7 mouse cellular contexts compared by ENCODE assay signal in genomic region chr7:46179431-46180275, GRCm38 (mm10). TPM values are rescaled to one million over a fixed set of nuclear protein-coding genes. Genes with fewer than 3 reads are reported as not detected.
DNase-seq lines count a peak whose midpoint lies in the region; ATAC-seq lines count a peak whose summit lies in the region.

TSS of gene Abcc8 (minus strand) at chr7:46180033.

- WGBS in intestine, embryonic 16.5 days, result 1% methylated on average over 62 of the region's 75 CpGs
- WGBS in liver, embryonic 16.5 days (ENCODE audit: insufficient replicate concordance), result 1% methylated on average over 71 of the region's 75 CpGs
- 1% methylated on average over 68 of the region's 75 CpGs for WGBS in stomach, embryonic 16.5 days

- H3K9ac ChIP-seq in intestine, embryonic 16.5 days (ENCODE audit: low read depth, low read length), result peak within 1 kb of the TSS; percentile 26; the same call in 1 of the 2 replicates
- no peak within 1 kb of the TSS for H3K9ac ChIP-seq in liver, embryonic 16.5 days (ENCODE audit: low read depth, low read length)
- peak within 1 kb of the TSS; percentile 61 for H3K9ac ChIP-seq in stomach, embryonic 16.5 days (ENCODE audit: low read length)

- no peaks in the 10 kb centered on the region for H3K9me3 ChIP-seq in intestine, embryonic 16.5 days (ENCODE audit: control insufficient read depth, low read length)
- no peaks in the 10 kb centered on the region for H3K9me3 ChIP-seq in liver, embryonic 16.5 days (replicated peaks; ENCODE audit: control insufficient read depth, low read length)
- no peaks in the 10 kb centered on the region for H3K9me3 ChIP-seq in stomach, embryonic 16.5 days (replicated peaks; ENCODE audit: control insufficient read depth, low read length)

- no peak within 1 kb of the TSS for H3K27ac ChIP-seq in intestine, embryonic 16.5 days (ENCODE audit: low read length)
- no peak within 1 kb of the TSS for H3K27ac ChIP-seq in liver, embryonic 16.5 days (ENCODE audit: low read length)
- H3K27ac ChIP-seq in stomach, embryonic 16.5 days (ENCODE audit: low read length), result no peak within 1 kb of the TSS

- H3K36me3 ChIP-seq in intestine, embryonic 16.5 days (ENCODE audit: control insufficient read depth, insufficient read depth, low read length), result no peaks in the 10 kb centered on the region
- no peaks in the 10 kb centered on the region for H3K36me3 ChIP-seq in liver, embryonic 16.5 days (ENCODE audit: control insufficient read depth, insufficient read depth)
- no peaks in the 10 kb centered on the region for H3K36me3 ChIP-seq in stomach, embryonic 16.5 days (ENCODE audit: control insufficient read depth, insufficient read depth, low read length)

- ATAC-seq in intestine, embryonic 16.5 days, result peak; percentile 72
- no peak for ATAC-seq in liver, embryonic 16.5 days (ENCODE audit: low read depth)
- peak; percentile 52 for ATAC-seq in stomach, embryonic 16.5 days (ENCODE audit: insufficient read depth, low FRiP score)
- ATAC-seq in granulocyte monocyte progenitor cell, adult 5-6 weeks (replicated peaks; ENCODE audit: poor library complexity, severe bottlenecking), result no peak

- 0 out of 2 replicates have a peak, but pooled peaks cover 4% of the 10 kb centered on the region for H3K4me1 ChIP-seq in intestine, embryonic 16.5 days (ENCODE audit: control insufficient read depth, insufficient read depth, low read length)
- H3K4me1 ChIP-seq in liver, embryonic 16.5 days (ENCODE audit: control insufficient read depth, low read depth, low read length), result no peaks in the 10 kb centered on the region
- no peaks in the 10 kb centered on the region for H3K4me1 ChIP-seq in stomach, embryonic 16.5 days (ENCODE audit: control insufficient read depth, insufficient read depth, low read length)

- H3K4me3 ChIP-seq in intestine, embryonic 16.5 days (ENCODE audit: low read length), result peak within 1 kb of the TSS; percentile 45
- peak within 1 kb of the TSS; percentile 21; the same call in 1 of the 2 replicates for H3K4me3 ChIP-seq in liver, embryonic 16.5 days (ENCODE audit: low read depth, low read length)
- peak within 1 kb of the TSS; percentile 48 for H3K4me3 ChIP-seq in stomach, embryonic 16.5 days (replicated peaks; ENCODE audit: low read length)

- H3K27me3 ChIP-seq in intestine, embryonic 16.5 days (replicated peaks; ENCODE audit: control insufficient read depth, insufficient read depth, low read length), result peaks cover 25% of the 10 kb centered on the region
- peaks cover 32% of the 10 kb centered on the region for H3K27me3 ChIP-seq in liver, embryonic 16.5 days (ENCODE audit: control insufficient read depth, insufficient read depth, low read depth, low read length)
- peaks cover 10% of the 10 kb centered on the region; the same call in 1 of the 2 replicates for H3K27me3 ChIP-seq in stomach, embryonic 16.5 days (ENCODE audit: control insufficient read depth, insufficient read depth, low read length)

- peak; percentile 41 for DNase-seq in R1 (ENCODE audit: low read depth, low spot score)
- peak; percentile 59 to 78 for DNase-seq in cerebellum, adult 18-20 months
- peak; percentile 15 to 68 for DNase-seq in frontal cortex, adult 2 months (ENCODE audit: extremely low spot score in 1 of 2, low spot score in 1 of 2)

- peak within 1 kb of the TSS; percentile 80 for H3K4me2 ChIP-seq in intestine, embryonic 16.5 days (ENCODE audit: low read depth, low read length)
- peak within 1 kb of the TSS; percentile 37 for H3K4me2 ChIP-seq in liver, embryonic 16.5 days (ENCODE audit: low read depth, low read length)
- peak within 1 kb of the TSS; percentile 88 for H3K4me2 ChIP-seq in stomach, embryonic 16.5 days (ENCODE audit: low read depth, low read length)

RNA-seq across cellular contexts. Expression of gene Abcc8, which starts in this region (rescaled TPM):
- polyA plus RNA-seq in frontal cortex, adult 2 months (2012; rRNA removed), result 17.7 and 17.8 TPM in 2 replicates
- 4.8 and 6.2 TPM in 2 replicates for polyA plus RNA-seq in intestine, embryonic 16.5 days (2015; fragmentation: Nextera tagmentation; extraction: Ambion mirVana)
- 0.11 and 0.31 TPM in 2 replicates for polyA plus RNA-seq in liver, embryonic 16.5 days (2015; fragmentation: Nextera tagmentation; extraction: Ambion mirVana)
- 10.2 and 10.6 TPM in 2 replicates for polyA plus RNA-seq in stomach, embryonic 16.5 days (2015; fragmentation: Nextera tagmentation; extraction: Ambion mirVana)
- total RNA-seq in granulocyte monocyte progenitor cell, adult 5-6 weeks (2014; fragmentation: Nextera tagmentation), result not detected in 2 replicates
- total RNA-seq in granulocyte monocyte progenitor cell, adult 5-6 weeks (2017), result not detected in 2 replicates

Comparison
In these comparisons a context has a peak if more than half of its experiments do, and no peak if none do; other contexts are left out.
1. ATAC-seq: peak in intestine, embryonic 16.5 days (single experiment) and stomach, embryonic 16.5 days (single experiment); none in liver, embryonic 16.5 days (single experiment) and granulocyte monocyte progenitor cell, adult 5-6 weeks (single experiment).
2. H3K4me2 ChIP-seq: peak in every context shown above with its lines; median percentile 88 in stomach, embryonic 16.5 days; 80 in intestine, embryonic 16.5 days; 37 in liver, embryonic 16.5 days.
3. Peak in every context shown above with its lines, with median percentiles within 50 percentile points of each other: DNase-seq and H3K4me3 ChIP-seq.